Mouse (Mus musculus): ENCODE data around the gene Ifitm2.

GRCm38 (mm10) chr7:140955342-140955741 is 445 bp downstream of the Ifitm2 start:
- TF ChIP-seq CTCF (IDR thresholded peaks at IDR 0.05; ENCODE audit: borderline replicate concordance, insufficient read depth, low read depth, low read length) (no peak), POLR2A (IDR thresholded peaks at IDR 0.05; ENCODE audit: borderline replicate concordance, insufficient read depth, low read length) (no peak)
